Mouse (Mus musculus) lung, postnatal 0 days (tissue): Measurements from ENCODE around the gene Chil1.

Experiments
- CTCF ChIP-seq: IDR thresholded peaks from 2 replicates; pipeline ENCODE4 v1.5.1; 2016; ENCODE audit warnings: antibody characterized with exemption, mild to moderate bottlenecking
- EP300 ChIP-seq: IDR thresholded peaks from 2 replicates; pipeline ENCODE4 v1.6.1; 2016; ENCODE audit warnings: antibody characterized with exemption, mild to moderate bottlenecking, control low read depth

DNA sequence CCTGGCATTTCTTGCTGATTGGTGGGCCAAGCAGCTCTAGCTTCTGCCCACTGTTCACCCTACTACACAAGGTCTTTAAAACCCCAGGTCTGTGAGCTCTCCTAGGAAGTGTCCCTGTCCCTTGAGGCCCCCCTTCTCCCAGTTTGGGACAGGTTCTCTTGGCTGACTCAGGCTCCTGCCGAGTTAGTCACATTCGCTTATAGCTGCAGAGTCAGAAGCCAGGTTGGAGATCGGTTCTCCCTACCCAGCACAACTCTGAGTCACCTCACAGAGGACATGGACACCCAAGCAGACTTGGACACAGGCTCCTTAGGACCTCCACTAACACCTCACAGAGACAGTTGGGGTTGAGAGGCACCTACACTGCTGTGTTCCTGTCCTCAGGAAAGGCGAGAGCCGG is 9.2 kb downstream of the Chil1 start:
- no peak for TF ChIP-seq CTCF
- TF ChIP-seq EP300: no peak
